Mouse (Mus musculus) spleen, adult 2 months (tissue): ENCODE results near the gene Tmem233. TPM values are rescaled to one million over a fixed set of nuclear protein-coding genes. Genes with fewer than 3 reads are reported as not detected.

Experiments
- DNase-seq, 2 experiments: peaks; one replicate each; pipeline versions ENCODE4 v3.0.0 to v3.0.0-alpha.2; 2012 to 2021; ENCODE audit warnings: low spot score in 2 of 2, low read depth in 1 of 2
- H3K27ac ChIP-seq: fragments of 200-500 bp; 2 replicates; pipeline ENCODE4 v1.5.1; 2012; ENCODE audit warnings: low read length, inconsistent platforms; ENCODE audit not compliant: insufficient read depth
- H3K27me3 ChIP-seq: fragments of 200-500 bp; 2 replicates; pipeline ENCODE4 v1.6.1; 2012; ENCODE audit warnings: mild to moderate bottlenecking, moderate library complexity, low read length, inconsistent platforms; ENCODE audit not compliant: control insufficient read depth, insufficient read depth
- H3K36me3 ChIP-seq: fragments of 200-500 bp; 2 replicates; pipeline ENCODE4 v1.6.1; 2012; ENCODE audit warnings: mild to moderate bottlenecking, low read length, inconsistent platforms; ENCODE audit not compliant: control insufficient read depth, insufficient read depth
- H3K4me1 ChIP-seq: fragments of 200-500 bp; 2 replicates; pipeline ENCODE4 v1.6.1; 2011; ENCODE audit warnings: inconsistent platforms; ENCODE audit not compliant: control insufficient read depth, insufficient read depth, insufficient read length
- H3K4me3 ChIP-seq: fragments of 200-500 bp; 2 replicates; pipeline ENCODE4 v1.5.1; 2011; ENCODE audit warnings: mild to moderate bottlenecking, inconsistent platforms; ENCODE audit not compliant: insufficient read depth, insufficient read length; ENCODE audit errors: extremely low read depth
- CTCF ChIP-seq: fragments of 200-500 bp; IDR thresholded peaks from 2 replicates; pipeline ENCODE4 v1.5.1; 2011; ENCODE audit warnings: mild to moderate bottlenecking, inconsistent platforms; ENCODE audit not compliant: insufficient read depth, insufficient read length, insufficient replicate concordance; ENCODE audit errors: extremely low read depth
- POLR2A ChIP-seq: fragments of 200-500 bp; IDR thresholded peaks from 2 replicates; pipeline ENCODE4 v1.6.1; 2011; ENCODE audit warnings: low read depth, low read length, inconsistent platforms
- WGBS: fragments of 180-500 bp; shearing (Covaris S2); methylation state at CpG from one replicate; pipeline ENCODE4 v1.1.7; 2018; 5-methylcytosine and 5-hydroxymethylcytosine counted together
- polyA plus RNA-seq: library from polyadenylated mRNA; depleted of rRNA; stranded (reverse); fragments of >200 nt; gene quantifications from 2 replicates; pipeline ENCODE4 v1.2.3, GENCODE M21; 2012

Gene Tmem233
- polyA plus RNA-seq, 1 experiment = not detected

DNA sequence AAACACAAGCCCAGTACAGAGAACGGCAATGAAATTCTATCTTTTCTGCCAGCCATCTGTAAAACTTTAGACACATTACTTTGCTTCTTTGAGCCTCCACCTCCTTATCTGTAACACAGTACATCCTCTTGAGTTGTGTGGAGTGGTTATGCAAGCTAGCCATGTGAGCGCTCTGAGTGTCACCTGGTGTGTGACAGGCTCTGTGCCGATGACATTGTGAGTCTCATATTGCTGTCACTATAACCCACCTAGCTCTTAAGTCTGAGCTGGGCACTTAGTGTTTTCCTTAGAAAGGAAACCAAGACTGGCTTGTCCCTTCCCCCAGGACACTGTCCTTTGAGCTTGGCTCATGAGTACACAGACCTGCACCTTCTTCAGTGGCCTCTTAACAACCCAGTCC lies 34.7 kb downstream of the Tmem233 start:
- Histone ChIP-seq H3K36me3 (no peaks in the 10 kb centered on the region), H3K27ac (no peak overlapping the region), H3K4me1 (no peaks in the 10 kb centered on the region), H3K4me3 (no peak overlapping the region), H3K27me3 (no peaks in the 10 kb centered on the region)
- no peak for DNase-seq
- WGBS = 84% methylated on average over 3 of the region's 3 CpGs
- no peak for TF ChIP-seq POLR2A
- TF ChIP-seq CTCF = no peak

- TF ChIP-seq POLR2A (no peak), CTCF (no peak)
- DNase-seq = no peak
- Histone ChIP-seq H3K4me1 (no peaks in the 10 kb centered on the region), H3K4me3 (no peak overlapping the region), H3K27ac (no peak overlapping the region), H3K27me3 (no peaks in the 10 kb centered on the region), H3K36me3 (no peaks in the 10 kb centered on the region)
- WGBS = 68% methylated on average over 4 of the region's 4 CpGs
These were observed 36.8 kb downstream of the Tmem233 start for GRCm38 (mm10) chr5:116046246-116046645.

- H3K27ac ChIP-seq = no peak overlapping the region
- no peaks in the 10 kb centered on the region for H3K36me3 ChIP-seq
- no peaks in the 10 kb centered on the region for H3K4me1 ChIP-seq
- no peaks in the 10 kb centered on the region for H3K27me3 ChIP-seq
- WGBS = 88% methylated on average over 8 of the region's 8 CpGs
- DNase-seq = no peak
- H3K4me3 ChIP-seq = no peak overlapping the region
- TF ChIP-seq POLR2A = no peak
- TF ChIP-seq CTCF = no peak
These were observed 37.5 kb downstream of the Tmem233 start for GRCm38 (mm10) chr5:116045581-116045980.

GRCm38 (mm10) chr5:116042241-116042640 lies 40.8 kb downstream of the Tmem233 start:
- Histone ChIP-seq H3K4me1 (no peaks in the 10 kb centered on the region), H3K36me3 (no peaks in the 10 kb centered on the region), H3K27me3 (0 out of 2 replicates have a peak, but pooled peaks cover 2% of the 10 kb centered on the region), H3K4me3 (no peak overlapping the region), H3K27ac (no peak overlapping the region)
- no peak for DNase-seq
- WGBS = 91% methylated on average over 7 of the region's 7 CpGs
- TF ChIP-seq CTCF (no peak), POLR2A (no peak)

DNA sequence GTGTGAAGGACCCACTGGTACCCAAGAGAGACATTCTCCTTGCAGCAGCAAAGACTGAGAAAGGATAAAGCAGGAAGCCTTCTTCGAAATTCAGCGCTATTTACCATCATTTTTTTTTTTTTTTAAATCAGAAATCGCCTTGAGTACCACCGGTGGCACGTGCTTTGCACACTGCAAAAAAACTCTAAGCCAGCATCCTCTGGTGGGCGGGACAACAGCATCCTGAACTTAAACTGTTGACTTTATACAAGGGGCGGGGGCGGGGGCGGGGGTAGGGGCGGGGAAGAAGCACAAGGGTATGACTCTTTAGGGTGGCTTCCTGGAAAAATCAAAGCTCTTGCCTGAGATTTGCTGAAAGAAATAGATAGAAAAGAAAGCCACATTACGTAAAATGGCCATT lies 43.3 kb downstream of the Tmem233 start:
- DNase-seq = no peak
- TF ChIP-seq CTCF (no peak), POLR2A (no peak)
- Histone ChIP-seq H3K4me1 (no peaks in the 10 kb centered on the region), H3K4me3 (no peak overlapping the region), H3K27me3 (0 out of 2 replicates have a peak, but pooled peaks cover 2% of the 10 kb centered on the region), H3K36me3 (no peaks in the 10 kb centered on the region), H3K27ac (no peak overlapping the region)
- 26% methylated on average over 11 of the region's 11 CpGs for WGBS

- DNase-seq = no peak
- Histone ChIP-seq H3K27me3 (0 out of 2 replicates have a peak, but pooled peaks cover 2% of the 10 kb centered on the region), H3K36me3 (no peaks in the 10 kb centered on the region), H3K4me3 (no peak overlapping the region), H3K4me1 (no peaks in the 10 kb centered on the region), H3K27ac (no peak overlapping the region)
- TF ChIP-seq POLR2A = no peak
- no peak for TF ChIP-seq CTCF
- 65% methylated on average over 12 of the region's 12 CpGs for WGBS
These were observed 45.3 kb downstream of the Tmem233 start for GRCm38 (mm10) chr5:116037731-116038130.

- Histone ChIP-seq H3K27me3 (0 out of 2 replicates have a peak, but pooled peaks cover 2% of the 10 kb centered on the region), H3K27ac (no peak overlapping the region), H3K4me1 (no peaks in the 10 kb centered on the region), H3K36me3 (no peaks in the 10 kb centered on the region), H3K4me3 (no peak overlapping the region)
- DNase-seq = no peak
- 90% methylated on average over 16 of the region's 16 CpGs for WGBS
- TF ChIP-seq CTCF = no peak
- no peak for TF ChIP-seq POLR2A
These were observed 46.6 kb downstream of the Tmem233 start for GRCm38 (mm10) chr5:116036465-116036864.
